Mouse (Mus musculus): ENCODE results near the gene Otud7a.
"Not testable (repeated sequence)": the region's sequence is repeated elsewhere in the genome, so short reads cannot be mapped to it uniquely, and the experiment has no call there.

Otud7a gene

GRCm38 (mm10) chr7:63558918-63559317 lies 114.4 kb downstream of the Otud7a start:
- no peak for DNase-seq (ENCODE audit: low spot score in 2 of 2)

- DNase-seq (ENCODE audit: low spot score in 2 of 2) = no peak
Observed at GRCm38 (mm10) chr7:63559679-63560078, 115.1 kb downstream of the Otud7a start.

GRCm38 (mm10) chr7:63583310-63583709 lies 138.8 kb downstream of the Otud7a start:
- no peak for DNase-seq (ENCODE audit: low spot score in 2 of 2)

- DNase-seq (ENCODE audit: low spot score in 2 of 2) = peak in 1 of 2 experiments; percentile 32
Observed at GRCm38 (mm10) chr7:63586184-63586870, 141.8 kb downstream of the Otud7a start.

- DNase-seq (ENCODE audit: low spot score in 2 of 2) = no peak
Observed at GRCm38 (mm10) chr7:63590305-63590704, 145.8 kb downstream of the Otud7a start.

- no peak for DNase-seq (ENCODE audit: low spot score in 2 of 2)
Observed at GRCm38 (mm10) chr7:63591322-63591721, 146.8 kb downstream of the Otud7a start.

- DNase-seq (ENCODE audit: low spot score in 2 of 2) = no peak
Observed at GRCm38 (mm10) chr7:63592061-63592460, 147.5 kb downstream of the Otud7a start.

GRCm38 (mm10) chr7:63604827-63605226 lies 160.3 kb downstream of the Otud7a start:
- DNase-seq (ENCODE audit: low spot score in 2 of 2) = no peak

- DNase-seq (ENCODE audit: low spot score in 2 of 2) = no peak
Observed at GRCm38 (mm10) chr7:63617018-63617417, 172.5 kb downstream of the Otud7a start.

GRCm38 (mm10) chr7:63620776-63621340 lies 176.3 kb downstream of the Otud7a start:
- DNase-seq (ENCODE audit: low spot score in 2 of 2) = peak in 1 of 2 experiments; percentile 43

GRCm38 (mm10) chr7:63637651-63638050 lies 193.1 kb downstream of the Otud7a start:
- peak in 1 of 2 experiments; percentile 26 for DNase-seq (ENCODE audit: low spot score in 2 of 2)

- no peak for DNase-seq (ENCODE audit: low spot score in 2 of 2)
Observed at GRCm38 (mm10) chr7:63644002-63644401, 199.5 kb downstream of the Otud7a start.

- no peak for DNase-seq (ENCODE audit: low spot score in 2 of 2)
Observed at GRCm38 (mm10) chr7:63647136-63647535, 202.6 kb downstream of the Otud7a start.

GRCm38 (mm10) chr7:63660261-63660660 lies 215.7 kb downstream of the Otud7a start:
- DNase-seq (ENCODE audit: low spot score in 2 of 2) = no peak

GRCm38 (mm10) chr7:63662757-63663156 lies 218.2 kb downstream of the Otud7a start:
- DNase-seq (ENCODE audit: low spot score in 2 of 2) = no peak

- DNase-seq (ENCODE audit: low spot score in 2 of 2) = peak in 1 of 2 experiments; percentile 43
Observed at GRCm38 (mm10) chr7:63665496-63665895, 220.9 kb downstream of the Otud7a start.

GRCm38 (mm10) chr7:63667986-63668741 lies 223.6 kb downstream of the Otud7a start:
- peak in 1 of 2 experiments; percentile 65 for DNase-seq (ENCODE audit: low spot score in 2 of 2)

GRCm38 (mm10) chr7:63668951-63669350 lies 224.4 kb downstream of the Otud7a start:
- peak; percentile 53 to 60 for DNase-seq (ENCODE audit: low spot score in 2 of 2)

- not testable (repeated sequence) for DNase-seq (ENCODE audit: low spot score in 2 of 2)
Observed at GRCm38 (mm10) chr7:63670911-63671310, 226.4 kb downstream of the Otud7a start.

- peak; percentile 76 to 90 for DNase-seq (ENCODE audit: low spot score in 2 of 2)
Observed at GRCm38 (mm10) chr7:63671904-63672303, 227.4 kb downstream of the Otud7a start.

- DNase-seq (ENCODE audit: low spot score in 2 of 2) = no peak
Observed at GRCm38 (mm10) chr7:63676631-63677030, 232.1 kb downstream of the Otud7a start.

GRCm38 (mm10) chr7:63677149-63677548 lies 232.6 kb downstream of the Otud7a start:
- no peak for DNase-seq (ENCODE audit: low spot score in 2 of 2)

GRCm38 (mm10) chr7:63687056-63687455 lies 242.5 kb downstream of the Otud7a start:
- DNase-seq (ENCODE audit: low spot score in 2 of 2) = no peak
